Mouse (Mus musculus) left cerebral cortex, adult 11 months (tissue): ENCODE measurements around the gene Olfr1380.
A peak's percentile ranks its signal among the peaks of the same experiment; 100 is the strongest.
"Not testable (repeated sequence)": the region's sequence is repeated elsewhere in the genome, so short reads cannot be mapped to it uniquely, and the experiment has no call there.

Source experiments
- DNase-seq: peaks from one replicate; pipeline ENCODE4 v3.0.0; 2022; ENCODE audit warnings: low spot score

Olfr1380 gene

GRCm38 (mm10) chr11:49556578-49556977 lies at the start of gene Olfr1380:
Olfr1380 (plus strand) TSS chr11:49556878.
- not testable (repeated sequence) for DNase-seq

GRCm38 (mm10) chr11:49518086-49518485 lies 38.6 kb upstream of the Olfr1380 start:
- no peak for DNase-seq

- no peak for DNase-seq
Observed at GRCm38 (mm10) chr11:49519348-49519747, 37.3 kb upstream of the Olfr1380 start, which contains the start of gene Olfr1383. Olfr1383 (plus strand) TSS chr11:49519648.

- DNase-seq, result no peak
Observed at GRCm38 (mm10) chr11:49527947-49528346, 28.7 kb upstream of the Olfr1380 start, which contains the start of gene Olfr1382. Olfr1382 (plus strand) TSS chr11:49528247.

- DNase-seq, result no peak
Observed at GRCm38 (mm10) chr11:49532761-49533160, 23.9 kb upstream of the Olfr1380 start.

GRCm38 (mm10) chr11:49536631-49537030 lies 20.0 kb upstream of the Olfr1380 start:
- peak; percentile 28 for DNase-seq

GRCm38 (mm10) chr11:49543149-49543548 lies 13.5 kb upstream of the Olfr1380 start, which contains the start of gene Olfr1381:
Olfr1381 (plus strand) TSS chr11:49543449.
- DNase-seq, result not testable (repeated sequence)

GRCm38 (mm10) chr11:49554033-49554432 lies 2.6 kb upstream of the Olfr1380 start:
- not testable (repeated sequence) for DNase-seq

- not testable (repeated sequence) for DNase-seq
Observed at GRCm38 (mm10) chr11:49575054-49575453, 18.4 kb downstream of the Olfr1380 start.

GRCm38 (mm10) chr11:49580452-49580851 lies 23.8 kb downstream of the Olfr1380 start:
- not testable (repeated sequence) for DNase-seq

- no peak for DNase-seq
Observed at GRCm38 (mm10) chr11:49590213-49590612, 33.5 kb downstream of the Olfr1380 start.

- DNase-seq, result not testable (repeated sequence)
Observed at GRCm38 (mm10) chr11:49597149-49597548, 40.5 kb downstream of the Olfr1380 start.

GRCm38 (mm10) chr11:49608306-49608705 lies 51.6 kb downstream of the Olfr1380 start:
- DNase-seq, result not testable (repeated sequence)

- DNase-seq, result not testable (repeated sequence)
Observed at GRCm38 (mm10) chr11:49608938-49609867, 52.5 kb downstream of the Olfr1380 start, which contains the start of gene Flt4. Flt4 (plus strand) TSS chr11:49609263.

GRCm38 (mm10) chr11:49609868-49610824 lies 53.5 kb downstream of the Olfr1380 start:
- DNase-seq, result not testable (repeated sequence)

GRCm38 (mm10) chr11:49611349-49611748 lies 54.7 kb downstream of the Olfr1380 start:
- not testable (repeated sequence) for DNase-seq

- no peak for DNase-seq
Observed at GRCm38 (mm10) chr11:49612154-49612553, 55.5 kb downstream of the Olfr1380 start.

GRCm38 (mm10) chr11:49613349-49613748 lies 56.7 kb downstream of the Olfr1380 start:
- DNase-seq, result no peak
